Mouse (Mus musculus) stomach, postnatal 0 days (tissue): Measurements from ENCODE around the gene Rpe.

Experiments used
- CTCF ChIP-seq: IDR thresholded peaks from 2 replicates; pipeline ENCODE4 v1.5.1; 2016; ENCODE audit warnings: antibody characterized with exemption, low read depth, mild to moderate bottlenecking, moderate library complexity
- EP300 ChIP-seq: optimal IDR thresholded peaks from 2 replicates; pipeline ENCODE3; 2016; ENCODE audit warnings: antibody characterized with exemption

DNA sequence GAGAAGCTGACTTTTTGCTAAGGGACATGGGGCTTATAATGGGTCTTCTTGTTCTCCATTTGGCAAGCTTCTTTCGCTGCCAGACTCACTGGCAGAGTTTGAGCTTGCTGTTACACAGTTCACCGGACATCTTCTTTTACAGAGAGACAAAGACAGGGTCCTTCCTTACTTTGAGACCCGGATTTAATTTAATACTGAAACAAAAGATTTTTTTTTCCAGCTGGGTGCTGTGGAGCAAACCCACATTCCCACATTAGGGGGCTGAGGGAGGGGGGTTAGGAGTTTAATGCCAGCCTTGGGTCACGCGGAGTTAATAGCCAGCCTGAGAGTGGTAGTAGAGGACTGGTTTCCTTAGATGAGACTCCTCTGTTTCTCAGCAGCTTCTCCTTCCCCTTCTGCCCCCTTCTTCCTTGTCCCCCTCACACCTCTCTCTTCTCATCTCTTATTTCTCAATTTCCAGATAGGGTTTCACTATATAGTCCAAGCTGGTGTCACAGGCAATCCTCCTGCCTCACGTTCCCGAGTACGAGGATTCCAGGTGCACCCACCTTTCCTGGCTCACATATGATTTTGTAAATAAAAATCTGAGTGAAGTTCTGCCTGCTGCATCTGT, 7.7 kb upstream of the Rpe start:
- TF ChIP-seq EP300 (no peak), CTCF (no peak)
